Mouse (Mus musculus): ENCODE measurements around the gene Fam111a.

The Fam111a gene

DNA sequence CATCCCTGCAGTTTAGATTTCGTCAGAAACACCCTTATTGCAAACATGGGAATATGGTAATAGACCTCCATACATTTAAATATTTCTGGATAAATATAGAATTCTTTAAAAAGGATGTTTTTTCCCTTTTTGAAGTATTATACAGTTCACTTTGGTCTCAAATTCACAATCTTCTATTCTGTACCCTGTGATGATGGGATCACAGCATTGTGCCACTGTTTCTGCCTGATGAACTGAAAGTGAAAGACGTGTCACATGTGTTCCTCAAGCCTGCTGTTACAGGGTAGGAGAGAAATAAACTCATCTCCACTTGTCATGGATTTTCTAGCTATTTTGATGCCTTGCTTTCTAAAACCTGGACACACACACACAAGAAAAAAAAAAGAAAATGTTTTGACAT, 25.3 kb downstream of the Fam111a start:
- Histone ChIP-seq H3K4me3 (replicated peaks; ENCODE audit: low read length) (no peak overlapping the region), H3K9me3 (ENCODE audit: low read length) (no peaks in the 10 kb centered on the region), H3K27me3 (ENCODE audit: insufficient read depth, low read length) (no peaks in the 10 kb centered on the region), H3K4me1 (replicated peaks; ENCODE audit: low read depth, low read length) (peaks cover 27% of the 10 kb centered on the region), H3K36me3 (ENCODE audit: insufficient read depth, low read length) (no peaks in the 10 kb centered on the region)
- TF ChIP-seq POU5F1 (IDR thresholded peaks at IDR 0.05; ENCODE audit: borderline replicate concordance, low read length) (no peak), NANOG (IDR thresholded peaks at IDR 0.05; ENCODE audit: borderline replicate concordance, low read length) (no peak), CTCF (conservative IDR thresholded peaks at IDR 0.05; ENCODE audit: low read length) (no peak)

DNA sequence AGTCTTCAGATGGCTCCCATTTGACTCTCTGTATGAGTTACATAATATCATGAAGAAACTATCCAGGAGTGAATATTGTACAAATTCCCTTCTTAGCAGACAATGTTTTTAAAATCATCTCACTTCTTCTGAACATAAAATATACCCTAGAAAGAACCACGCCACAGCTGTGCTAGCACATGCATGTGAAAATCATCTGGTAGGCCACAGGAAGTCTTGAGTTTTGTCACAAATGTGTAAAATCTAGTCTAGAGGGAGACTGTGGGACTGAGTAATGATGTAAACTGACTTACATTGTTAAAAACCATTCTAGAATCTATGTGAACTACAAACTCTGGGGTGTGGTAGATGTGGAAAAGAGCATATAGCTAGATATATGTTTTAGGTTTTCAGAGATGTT, 26.1 kb downstream of the Fam111a start:
- H3K4me1 ChIP-seq (replicated peaks; ENCODE audit: low read depth, low read length) = peaks cover 27% of the 10 kb centered on the region
- TF ChIP-seq POU5F1 (IDR thresholded peaks at IDR 0.05; ENCODE audit: borderline replicate concordance, low read length) (no peak), NANOG (IDR thresholded peaks at IDR 0.05; ENCODE audit: borderline replicate concordance, low read length) (no peak), CTCF (conservative IDR thresholded peaks at IDR 0.05; ENCODE audit: low read length) (no peak)

DNA sequence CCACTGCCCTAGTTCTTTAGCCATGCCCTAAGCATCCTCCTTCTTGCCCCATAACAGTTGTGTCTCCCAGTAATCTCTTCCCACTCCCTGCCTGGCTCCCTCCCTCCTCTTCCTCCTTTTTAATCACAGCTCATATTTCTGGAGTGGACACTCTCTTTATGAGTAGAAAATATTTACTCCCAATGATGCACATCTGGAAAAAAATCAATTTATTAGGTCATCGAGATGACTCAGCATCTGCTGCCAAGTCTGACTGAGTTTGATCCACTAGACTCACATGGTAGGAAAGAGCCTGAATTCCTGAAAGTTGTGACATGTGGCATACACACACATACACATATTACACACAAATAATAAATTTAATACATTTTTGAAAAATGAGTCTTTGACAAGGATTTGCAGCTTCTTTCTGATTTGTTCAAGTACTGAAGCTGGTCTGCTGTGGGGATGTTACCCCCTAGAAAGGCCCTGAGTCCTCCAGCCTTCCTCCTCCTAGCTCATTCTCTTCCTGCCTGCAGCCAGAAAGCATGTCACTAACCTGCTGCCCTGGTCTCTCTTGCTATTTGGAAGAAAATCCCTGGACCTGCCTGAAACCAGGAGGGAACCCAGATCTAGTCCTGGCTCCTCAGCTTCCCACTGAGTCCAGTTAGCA, 27.2 kb downstream of the Fam111a start:
- Histone ChIP-seq H3K4me1 (replicated peaks; ENCODE audit: low read depth, low read length) (peaks cover 27% of the 10 kb centered on the region), H3K9me3 (ENCODE audit: low read length) (no peaks in the 10 kb centered on the region), H3K27me3 (ENCODE audit: insufficient read depth, low read length) (no peaks in the 10 kb centered on the region), H3K4me3 (replicated peaks; ENCODE audit: low read length) (no peak overlapping the region), H3K36me3 (ENCODE audit: insufficient read depth, low read length) (peaks cover 12% of the 10 kb centered on the region)
- TF ChIP-seq CTCF (conservative IDR thresholded peaks at IDR 0.05; ENCODE audit: low read length) (no peak), NANOG (IDR thresholded peaks at IDR 0.05; ENCODE audit: borderline replicate concordance, low read length) (no peak), POU5F1 (IDR thresholded peaks at IDR 0.05; ENCODE audit: borderline replicate concordance, low read length) (no peak)

More for the DNA sequence above, 26.1 kb downstream of the Fam111a start:
- Histone ChIP-seq H3K9me3 (ENCODE audit: low read length) (no peaks in the 10 kb centered on the region), H3K36me3 (ENCODE audit: insufficient read depth, low read length) (peaks cover 2% of the 10 kb centered on the region), H3K4me3 (replicated peaks; ENCODE audit: low read length) (no peak overlapping the region), H3K27me3 (ENCODE audit: insufficient read depth, low read length) (no peaks in the 10 kb centered on the region)

DNA sequence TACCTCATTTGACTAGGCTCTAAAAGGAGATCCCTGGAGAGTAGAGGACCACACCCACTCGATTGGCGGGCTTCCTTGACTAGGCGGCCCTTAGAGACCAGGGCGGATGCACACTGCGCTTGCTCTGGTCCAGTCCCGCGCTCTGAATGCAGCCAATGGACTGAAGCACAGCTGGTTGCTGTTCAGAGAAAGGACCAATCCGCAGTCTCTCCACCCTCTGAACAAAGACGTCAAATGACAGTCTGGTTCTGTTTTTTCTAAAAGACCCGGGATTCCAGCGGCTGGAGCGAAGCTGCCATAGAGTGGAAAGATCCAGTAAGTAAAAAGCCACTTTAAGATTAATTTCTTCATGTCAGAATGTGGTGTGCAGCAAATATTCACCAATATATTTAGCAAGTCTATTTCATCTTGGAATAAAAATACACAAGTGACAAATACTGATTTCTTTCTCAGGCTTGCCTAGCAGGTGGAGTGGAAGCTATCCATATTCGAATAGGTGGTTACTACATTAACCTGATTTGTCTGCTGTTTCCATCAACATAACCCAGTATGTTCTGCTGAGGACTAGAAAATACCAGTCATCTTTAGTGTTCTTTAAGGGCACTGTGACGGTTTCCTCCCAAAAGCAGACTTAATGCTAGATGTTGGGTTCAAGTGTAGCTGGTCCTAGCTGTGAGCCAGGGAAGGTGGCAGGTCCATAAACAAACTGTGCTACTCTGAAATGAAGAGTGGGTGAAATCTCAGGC, 27.9 kb downstream of the Fam111a start:
- Histone ChIP-seq H3K9me3 (ENCODE audit: low read length) (no peaks in the 10 kb centered on the region), H3K36me3 (ENCODE audit: insufficient read depth, low read length) (peaks cover 17% of the 10 kb centered on the region), H3K4me1 (replicated peaks; ENCODE audit: low read depth, low read length) (peaks cover 27% of the 10 kb centered on the region), H3K4me3 (replicated peaks; ENCODE audit: low read length) (peak overlapping the region; percentile 73), H3K27me3 (ENCODE audit: insufficient read depth, low read length) (no peaks in the 10 kb centered on the region)
- TF ChIP-seq POU5F1 (IDR thresholded peaks at IDR 0.05; ENCODE audit: borderline replicate concordance, low read length) = no peak

DNA sequence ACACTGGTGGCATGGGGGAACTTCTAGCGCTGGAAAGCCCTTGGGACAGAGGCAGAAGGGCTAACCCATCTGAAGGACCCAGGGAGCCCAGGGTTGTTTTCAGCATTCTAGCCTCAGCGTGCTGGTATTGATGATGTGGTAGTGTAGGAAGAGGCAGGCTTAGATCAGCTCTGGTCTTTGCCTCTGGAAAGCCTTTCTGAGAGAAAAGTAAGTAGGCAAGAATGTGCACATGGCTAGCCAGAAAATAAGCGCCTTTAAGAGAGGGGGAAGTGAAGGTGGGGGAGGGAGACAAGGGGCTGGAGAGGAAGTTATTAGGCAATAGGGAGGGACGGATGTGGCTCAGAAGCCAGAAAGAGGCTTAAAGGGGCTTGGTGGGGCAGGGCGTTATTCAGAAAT, 28.5 kb downstream of the Fam111a start:
- no peak for TF ChIP-seq NANOG (IDR thresholded peaks at IDR 0.05; ENCODE audit: borderline replicate concordance, low read length)
- no peak for TF ChIP-seq CTCF (conservative IDR thresholded peaks at IDR 0.05; ENCODE audit: low read length)
- TF ChIP-seq POU5F1 (IDR thresholded peaks at IDR 0.05; ENCODE audit: borderline replicate concordance, low read length) = no peak
- Histone ChIP-seq H3K27me3 (ENCODE audit: insufficient read depth, low read length) (no peaks in the 10 kb centered on the region), H3K9me3 (ENCODE audit: low read length) (no peaks in the 10 kb centered on the region), H3K4me1 (replicated peaks; ENCODE audit: low read depth, low read length) (peaks cover 27% of the 10 kb centered on the region), H3K36me3 (ENCODE audit: insufficient read depth, low read length) (peaks cover 23% of the 10 kb centered on the region), H3K4me3 (replicated peaks; ENCODE audit: low read length) (peak overlapping the region; percentile 73)

DNA sequence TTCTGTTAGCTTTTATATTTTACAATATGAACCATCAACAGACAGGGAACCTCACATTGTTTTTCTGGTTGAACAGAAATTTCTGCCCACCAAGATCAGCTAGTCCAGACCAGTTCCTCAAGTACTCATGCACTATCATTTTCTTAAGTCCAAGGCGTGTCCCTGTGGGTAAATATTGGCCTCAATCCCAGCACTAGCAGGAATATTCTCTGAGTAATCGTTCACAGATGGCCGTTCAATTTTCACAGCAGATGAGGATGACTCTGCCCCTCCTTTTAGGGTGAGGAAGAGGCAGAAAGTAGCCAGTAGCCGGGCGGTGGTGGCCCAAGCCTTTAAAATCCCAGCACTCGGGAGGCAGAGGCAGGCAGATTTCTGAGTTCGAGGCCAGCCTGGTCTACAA, 29.6 kb downstream of the Fam111a start:
- Histone ChIP-seq H3K9me3 (ENCODE audit: low read length) (no peaks in the 10 kb centered on the region), H3K27me3 (ENCODE audit: insufficient read depth, low read length) (no peaks in the 10 kb centered on the region), H3K4me3 (replicated peaks; ENCODE audit: low read length) (no peak overlapping the region), H3K36me3 (ENCODE audit: insufficient read depth, low read length) (peaks cover 24% of the 10 kb centered on the region), H3K4me1 (replicated peaks; ENCODE audit: low read depth, low read length) (peaks cover 27% of the 10 kb centered on the region)
- TF ChIP-seq NANOG (IDR thresholded peaks at IDR 0.05; ENCODE audit: borderline replicate concordance, low read length) (no peak), POU5F1 (IDR thresholded peaks at IDR 0.05; ENCODE audit: borderline replicate concordance, low read length) (no peak), CTCF (conservative IDR thresholded peaks at IDR 0.05; ENCODE audit: low read length) (no peak)

DNA sequence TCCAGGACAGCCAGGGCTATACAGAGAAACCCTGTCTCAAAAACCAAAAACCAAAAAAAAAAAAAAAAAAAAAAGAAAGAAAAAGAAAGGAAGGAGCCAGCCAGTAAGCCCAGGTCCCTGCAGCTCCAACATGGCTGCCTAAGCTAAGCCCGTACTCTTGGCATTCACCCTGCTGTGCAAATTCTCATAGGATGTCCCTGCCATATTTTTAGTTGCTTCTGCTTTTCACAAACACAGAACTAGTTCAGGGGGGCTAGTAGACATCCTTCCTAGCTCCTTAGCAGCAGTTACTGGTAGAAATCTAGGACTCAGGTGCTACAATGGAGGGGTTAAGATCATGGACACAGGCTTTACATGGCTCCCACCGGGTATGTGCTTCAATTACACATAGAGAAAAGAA, 30.0 kb downstream of the Fam111a start:
- Histone ChIP-seq H3K9me3 (ENCODE audit: low read length) (no peaks in the 10 kb centered on the region), H3K4me3 (replicated peaks; ENCODE audit: low read length) (no peak overlapping the region), H3K4me1 (replicated peaks; ENCODE audit: low read depth, low read length) (peaks cover 27% of the 10 kb centered on the region), H3K27me3 (ENCODE audit: insufficient read depth, low read length) (no peaks in the 10 kb centered on the region), H3K36me3 (ENCODE audit: insufficient read depth, low read length) (peaks cover 24% of the 10 kb centered on the region)
- TF ChIP-seq CTCF (conservative IDR thresholded peaks at IDR 0.05; ENCODE audit: low read length) (no peak), NANOG (IDR thresholded peaks at IDR 0.05; ENCODE audit: borderline replicate concordance, low read length) (no peak), POU5F1 (IDR thresholded peaks at IDR 0.05; ENCODE audit: borderline replicate concordance, low read length) (no peak)

DNA sequence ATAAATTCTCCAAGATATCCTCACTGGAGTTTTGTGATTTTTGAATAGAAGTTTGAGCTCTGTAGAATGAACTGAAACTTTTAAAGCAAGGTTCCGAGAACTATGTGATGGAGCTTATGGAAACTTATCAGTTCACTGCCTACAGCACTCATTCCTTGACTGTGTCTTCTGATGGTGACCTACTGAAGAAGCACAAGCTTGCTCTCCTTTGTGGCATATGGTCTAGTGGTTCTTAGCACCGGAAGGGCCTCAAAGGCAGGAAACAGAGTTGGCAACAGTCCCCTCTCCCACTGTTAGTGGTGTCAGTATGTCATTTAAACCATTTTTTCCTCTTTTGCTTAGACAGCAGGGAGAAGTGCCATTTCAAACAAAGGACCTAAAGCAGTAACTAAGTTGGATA, 31.1 kb downstream of the Fam111a start:
- H3K36me3 ChIP-seq (ENCODE audit: insufficient read depth, low read length) = peaks cover 24% of the 10 kb centered on the region
- H3K4me3 ChIP-seq (replicated peaks; ENCODE audit: low read length) = no peak overlapping the region
- H3K27me3 ChIP-seq (ENCODE audit: insufficient read depth, low read length) = no peaks in the 10 kb centered on the region
- peaks cover 27% of the 10 kb centered on the region for H3K4me1 ChIP-seq (replicated peaks; ENCODE audit: low read depth, low read length)
- TF ChIP-seq NANOG (IDR thresholded peaks at IDR 0.05; ENCODE audit: borderline replicate concordance, low read length) (no peak), CTCF (conservative IDR thresholded peaks at IDR 0.05; ENCODE audit: low read length) (no peak), POU5F1 (IDR thresholded peaks at IDR 0.05; ENCODE audit: borderline replicate concordance, low read length) (no peak)
- H3K9me3 ChIP-seq (ENCODE audit: low read length) = no peaks in the 10 kb centered on the region
